Mouse (Mus musculus): ENCODE measurements around the gene Gm20388. TPM values are rescaled to one million over a fixed set of nuclear protein-coding genes. Genes with fewer than 3 reads are reported as not detected.

The Gm20388 gene
- total RNA-seq, 2 experiments from 2014 or later: 1.3 to 8.5 TPM

GRCm38 (mm10) chr8:121619401-121619995, 1708.9 kb downstream of the Gm20388 start:
- peak in 1 of 2 experiments; percentile 41 for DNase-seq (ENCODE audit: low spot score in 2 of 2)

GRCm38 (mm10) chr8:121620801-121621516, 1710.3 kb downstream of the Gm20388 start:
- DNase-seq (ENCODE audit: low spot score in 2 of 2): no peak

GRCm38 (mm10) chr8:121621879-121622278, 1711.2 kb downstream of the Gm20388 start:
- DNase-seq (ENCODE audit: low spot score in 2 of 2): no peak

GRCm38 (mm10) chr8:121623043-121623442, 1712.4 kb downstream of the Gm20388 start:
- DNase-seq (ENCODE audit: low spot score in 2 of 2): no peak

GRCm38 (mm10) chr8:121628681-121629080, 1718.0 kb downstream of the Gm20388 start:
- no peak for DNase-seq (ENCODE audit: low spot score in 2 of 2)

- DNase-seq (ENCODE audit: low spot score in 2 of 2): peak in 1 of 2 experiments; percentile 31
Measured at GRCm38 (mm10) chr8:121631645-121632071, 1721.0 kb downstream of the Gm20388 start.

GRCm38 (mm10) chr8:121632401-121632800, 1721.8 kb downstream of the Gm20388 start:
- no peak for DNase-seq (ENCODE audit: low spot score in 2 of 2)

GRCm38 (mm10) chr8:121635534-121635933, 1724.9 kb downstream of the Gm20388 start:
- DNase-seq (ENCODE audit: low spot score in 2 of 2): no peak

GRCm38 (mm10) chr8:121636180-121636579, 1725.5 kb downstream of the Gm20388 start:
- no peak for DNase-seq (ENCODE audit: low spot score in 2 of 2)

- no peak for DNase-seq (ENCODE audit: low spot score in 2 of 2)
Measured at GRCm38 (mm10) chr8:121642804-121643203, 1732.2 kb downstream of the Gm20388 start.

GRCm38 (mm10) chr8:121643384-121643783, 1732.7 kb downstream of the Gm20388 start:
- DNase-seq (ENCODE audit: low spot score in 2 of 2): no peak

GRCm38 (mm10) chr8:121647511-121648215, 1737.0 kb downstream of the Gm20388 start:
- DNase-seq (ENCODE audit: low spot score in 2 of 2): no peak

GRCm38 (mm10) chr8:121648451-121648850, 1737.8 kb downstream of the Gm20388 start:
- no peak for DNase-seq (ENCODE audit: low spot score in 2 of 2)

- no peak for DNase-seq (ENCODE audit: low spot score in 2 of 2)
Measured at GRCm38 (mm10) chr8:121649423-121649822, 1738.8 kb downstream of the Gm20388 start.

GRCm38 (mm10) chr8:121649904-121650303, 1739.3 kb downstream of the Gm20388 start:
- no peak for DNase-seq (ENCODE audit: low spot score in 2 of 2)

- no peak for DNase-seq (ENCODE audit: low spot score in 2 of 2)
Measured at GRCm38 (mm10) chr8:121650389-121651307, 1740.0 kb downstream of the Gm20388 start.

GRCm38 (mm10) chr8:121651308-121651873, 1740.8 kb downstream of the Gm20388 start:
- peak in 1 of 2 experiments; percentile 41 for DNase-seq (ENCODE audit: low spot score in 2 of 2)

GRCm38 (mm10) chr8:121651874-121652361, 1741.3 kb downstream of the Gm20388 start:
- DNase-seq (ENCODE audit: low spot score in 2 of 2): peak; percentile 48 to 51

GRCm38 (mm10) chr8:121652774-121653323, 1742.2 kb downstream of the Gm20388 start, which contains the start of gene Zcchc14:
Zcchc14 (minus strand) TSS chr8:121652901.
- peak; percentile 92 to 93 for DNase-seq (ENCODE audit: low spot score in 2 of 2)

Measured in adrenal gland, adult 18-20 months (tissue).